Mouse (Mus musculus) embryonic facial prominence, embryonic 11.5 days (tissue): ENCODE results near the gene Mrpl19. TPM values are rescaled to one million over a fixed set of nuclear protein-coding genes. Genes with fewer than 3 reads are reported as not detected.

ENCODE experiments used
- ATAC-seq: fragments of 200-750 bp; cut with Nextera tagmentation; replicated peaks from 2 replicates; pipeline ENCODE4 v1.8.0; 2017; ENCODE audit warnings: low read depth; ENCODE audit not compliant: insufficient number of reproducible peaks, low FRiP score, low TSS enrichment
- DNase-seq: peaks from one replicate; pipeline ENCODE4 v3.0.0-alpha.2; 2015; ENCODE audit warnings: low spot score
- H3K27ac ChIP-seq: fragments of 300-500 bp; sonication (generic); replicated peaks from 2 replicates; pipeline ENCODE4 v1.5.1; 2014; ENCODE audit warnings: mild to moderate bottlenecking, low read depth, low read length, control low read depth
- H3K27me3 ChIP-seq: fragments of 300-500 bp; sonication (generic); 2 replicates; pipeline ENCODE4 v1.6.1; 2014; ENCODE audit warnings: mild to moderate bottlenecking, low read length, moderate library complexity, mixed read lengths; ENCODE audit not compliant: control insufficient read depth, insufficient read depth
- H3K36me3 ChIP-seq: fragments of 300-500 bp; sonication (generic); replicated peaks from 2 replicates; pipeline ENCODE4 v1.6.1; 2014; ENCODE audit warnings: low read depth, mild to moderate bottlenecking, low read length, moderate library complexity, mixed read lengths; ENCODE audit not compliant: control insufficient read depth, insufficient read depth
- H3K4me1 ChIP-seq: fragments of 300-500 bp; sonication (generic); 2 replicates; pipeline ENCODE4 v1.6.1; 2014; ENCODE audit warnings: low read length, mixed read lengths; ENCODE audit not compliant: control insufficient read depth, insufficient read depth
- H3K4me2 ChIP-seq: fragments of 300-500 bp; sonication (generic); 2 replicates; pipeline ENCODE4 v1.6.1; 2014; ENCODE audit warnings: low read depth, mild to moderate bottlenecking, control low read depth, low read length, moderate library complexity
- H3K4me3 ChIP-seq: fragments of 300-500 bp; sonication (generic); 2 replicates; pipeline ENCODE4 v1.5.1; 2014; ENCODE audit warnings: low read depth, low read length, control low read depth
- H3K9ac ChIP-seq: fragments of 300-500 bp; sonication (generic); replicated peaks from 2 replicates; pipeline ENCODE4 v1.6.1; 2014; ENCODE audit warnings: mild to moderate bottlenecking, control low read depth, low read length
- H3K9me3 ChIP-seq: fragments of 300-500 bp; sonication (generic); replicated peaks from 2 replicates; pipeline ENCODE4 v1.6.1; 2016; ENCODE audit warnings: mild to moderate bottlenecking, low read length, inconsistent platforms, mixed read lengths; ENCODE audit not compliant: control insufficient read depth
- WGBS: fragments of 180-500 bp; shearing (Covaris S2); extraction: QIAGEN DNeasy Blood & Tissue Kit; methylation state at CpG from one replicate; pipeline ENCODE4 v1.1.7; 2014; 5-methylcytosine and 5-hydroxymethylcytosine counted together
- polyA plus RNA-seq: library from polyadenylated mRNA; unstranded; fragments of >200 nt; fragmentation: Nextera tagmentation; extraction: Ambion mirVana; gene quantifications from 2 replicates; pipeline ENCODE4 v1.2.1, GENCODE M21; 2014

Mrpl19 gene
- polyA plus RNA-seq, 1 experiment from 2014 or later: 68.0 TPM

- WGBS: 84% methylated on average over 4 of the region's 4 CpGs
- no peak overlapping the region for H3K4me3 ChIP-seq
- peak; percentile 12 for DNase-seq
- no peak overlapping the region for H3K9ac ChIP-seq
- no peak overlapping the region for H3K27ac ChIP-seq
- no peak overlapping the region for H3K4me2 ChIP-seq
- no peaks in the 10 kb centered on the region for H3K27me3 ChIP-seq
- peaks cover 10% of the 10 kb centered on the region for H3K36me3 ChIP-seq
- H3K9me3 ChIP-seq: 0 out of 2 replicates have a peak, but pooled peaks cover 3% of the 10 kb centered on the region
- H3K4me1 ChIP-seq: no peaks in the 10 kb centered on the region
- ATAC-seq: no peak
Measured at GRCm38 (mm10) chr6:81956399-81956798, 9.4 kb downstream of the Mrpl19 start.

GRCm38 (mm10) chr6:81955133-81955532, 10.6 kb downstream of the Mrpl19 start:
- no peak overlapping the region for H3K4me3 ChIP-seq
- no peak for ATAC-seq
- 0 out of 2 replicates have a peak, but pooled peaks cover 3% of the 10 kb centered on the region for H3K9me3 ChIP-seq
- no peak for DNase-seq
- H3K27ac ChIP-seq: no peak overlapping the region
- H3K27me3 ChIP-seq: no peaks in the 10 kb centered on the region
- 94% methylated on average over 5 of the region's 5 CpGs for WGBS
- peaks cover 9% of the 10 kb centered on the region for H3K36me3 ChIP-seq
- no peak overlapping the region for H3K4me2 ChIP-seq
- no peak overlapping the region for H3K9ac ChIP-seq
- H3K4me1 ChIP-seq: no peaks in the 10 kb centered on the region

GRCm38 (mm10) chr6:81946906-81947305, 18.9 kb downstream of the Mrpl19 start:
- 95% methylated on average over 6 of the region's 6 CpGs for WGBS
- Histone ChIP-seq H3K4me2 (no peak overlapping the region), H3K9ac (no peak overlapping the region), H3K36me3 (peaks cover 2% of the 10 kb centered on the region), H3K4me1 (no peaks in the 10 kb centered on the region), H3K4me3 (no peak overlapping the region), H3K27ac (no peak overlapping the region), H3K27me3 (no peaks in the 10 kb centered on the region), H3K9me3 (no peaks in the 10 kb centered on the region)
- no peak for DNase-seq
- ATAC-seq: no peak

- Histone ChIP-seq H3K4me2 (no peak overlapping the region), H3K36me3 (no peaks in the 10 kb centered on the region; the same call in 1 of the 2 replicates), H3K27ac (no peak overlapping the region), H3K4me3 (no peak overlapping the region), H3K9me3 (no peaks in the 10 kb centered on the region), H3K27me3 (no peaks in the 10 kb centered on the region), H3K9ac (no peak overlapping the region), H3K4me1 (no peaks in the 10 kb centered on the region)
- ATAC-seq (no peak), DNase-seq (no peak)
- 90% methylated on average over 3 of the region's 3 CpGs for WGBS
Measured at GRCm38 (mm10) chr6:81944432-81944831, 21.3 kb downstream of the Mrpl19 start.

- no peak for ATAC-seq
- WGBS: 83% methylated on average over 2 of the region's 2 CpGs
- no peak overlapping the region for H3K9ac ChIP-seq
Measured at GRCm38 (mm10) chr6:81943281-81943680, 22.5 kb downstream of the Mrpl19 start.

GRCm38 (mm10) chr6:81941718-81942117, 24.0 kb downstream of the Mrpl19 start:
- DNase-seq (no peak), ATAC-seq (no peak)
- Histone ChIP-seq H3K4me2 (no peak overlapping the region), H3K9me3 (no peaks in the 10 kb centered on the region), H3K27me3 (no peaks in the 10 kb centered on the region), H3K27ac (no peak overlapping the region), H3K4me1 (no peaks in the 10 kb centered on the region), H3K4me3 (no peak overlapping the region), H3K9ac (no peak overlapping the region), H3K36me3 (no peaks in the 10 kb centered on the region; the same call in 1 of the 2 replicates)
- WGBS: 90% methylated on average over 5 of the region's 5 CpGs

More at GRCm38 (mm10) chr6:81943281-81943680, 22.5 kb downstream of the Mrpl19 start:
- DNase-seq: no peak
- Histone ChIP-seq H3K27ac (no peak overlapping the region), H3K27me3 (no peaks in the 10 kb centered on the region), H3K4me1 (no peaks in the 10 kb centered on the region), H3K9me3 (no peaks in the 10 kb centered on the region), H3K4me3 (no peak overlapping the region), H3K4me2 (no peak overlapping the region), H3K36me3 (no peaks in the 10 kb centered on the region; the same call in 1 of the 2 replicates)

GRCm38 (mm10) chr6:81933281-81933680, 32.5 kb downstream of the Mrpl19 start:
- no peak overlapping the region for H3K4me2 ChIP-seq
- H3K4me1 ChIP-seq: no peaks in the 10 kb centered on the region
- H3K36me3 ChIP-seq: peaks cover 14% of the 10 kb centered on the region
- H3K9ac ChIP-seq: no peak overlapping the region
- H3K4me3 ChIP-seq: no peak overlapping the region
- 97% methylated on average over 3 of the region's 3 CpGs for WGBS
- no peaks in the 10 kb centered on the region; the same call in 1 of the 2 replicates for H3K9me3 ChIP-seq
- no peaks in the 10 kb centered on the region for H3K27me3 ChIP-seq
- DNase-seq (no peak), ATAC-seq (no peak)
- no peak overlapping the region for H3K27ac ChIP-seq

GRCm38 (mm10) chr6:81929402-81929801, 36.4 kb downstream of the Mrpl19 start:
- no peak for ATAC-seq
- Histone ChIP-seq H3K9me3 (no peaks in the 10 kb centered on the region; the same call in 1 of the 2 replicates), H3K27ac (no peak overlapping the region), H3K36me3 (peaks cover 10% of the 10 kb centered on the region; the same call in 1 of the 2 replicates), H3K4me1 (no peaks in the 10 kb centered on the region), H3K27me3 (no peaks in the 10 kb centered on the region), H3K9ac (no peak overlapping the region), H3K4me2 (no peak overlapping the region), H3K4me3 (no peak overlapping the region)
- no peak for DNase-seq
- 88% methylated on average over 4 of the region's 4 CpGs for WGBS
